Mouse (Mus musculus) lung, adult 2 months (tissue): ENCODE data around the gene Lonp2.

Source experiments
- CTCF ChIP-seq: fragments of 200-500 bp; IDR thresholded peaks from 2 replicates; pipeline ENCODE4 v1.5.1; 2011; ENCODE audit warnings: mild to moderate bottlenecking, low read length, control low read depth; ENCODE audit not compliant: insufficient read depth
- POLR2A ChIP-seq: fragments of 200-500 bp; IDR thresholded peaks from 2 replicates; pipeline ENCODE4 v1.6.1; 2011; ENCODE audit warnings: low read depth, mild to moderate bottlenecking, control low read depth, low read length, borderline replicate concordance; ENCODE audit errors: extremely low read depth

DNA sequence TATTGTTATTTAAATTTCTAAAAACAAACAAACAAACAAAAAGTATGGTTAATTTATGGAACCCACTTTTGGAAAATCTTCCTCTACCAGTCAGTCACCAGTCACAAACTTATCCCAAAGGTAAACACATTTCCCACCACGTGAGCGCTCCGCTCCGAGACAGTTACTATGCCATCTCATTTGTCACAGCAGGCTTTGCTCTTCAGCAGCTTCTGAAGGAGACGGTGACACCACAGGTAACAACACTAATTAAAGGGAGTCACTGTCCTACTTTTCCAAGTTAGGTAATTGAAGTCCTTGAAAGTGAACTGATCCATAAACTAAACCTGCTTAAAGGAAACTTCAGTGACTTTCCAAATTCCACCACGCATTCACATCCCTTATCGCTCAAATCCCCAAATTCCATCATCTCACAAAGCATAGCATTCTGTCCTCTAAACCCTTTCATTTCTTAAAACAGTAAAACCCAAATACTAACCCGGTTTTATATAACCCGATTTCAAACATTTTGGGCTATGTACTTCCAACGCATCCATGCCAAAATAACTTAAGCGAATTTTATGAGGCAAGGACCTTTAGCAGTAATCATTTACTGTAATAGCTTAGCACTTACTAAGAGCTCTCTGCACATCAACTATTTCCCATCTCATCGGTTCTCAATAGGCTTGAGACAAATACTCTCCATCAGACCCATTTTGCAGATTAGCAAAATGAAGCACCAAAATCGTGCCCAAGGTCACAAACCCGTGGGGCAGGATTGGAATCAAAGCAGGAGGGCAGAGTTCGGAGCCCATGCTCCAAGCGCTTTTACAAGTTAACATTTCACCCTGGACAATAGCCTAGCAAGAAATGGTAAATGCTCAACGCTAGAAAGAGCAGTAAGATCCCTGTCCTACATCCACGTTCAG, 120.7 kb downstream of the Lonp2 start:
- TF ChIP-seq POLR2A (no peak), CTCF (no peak)
